11 mouse cellular contexts compared by ENCODE assay signal in the genomic region with DNA sequence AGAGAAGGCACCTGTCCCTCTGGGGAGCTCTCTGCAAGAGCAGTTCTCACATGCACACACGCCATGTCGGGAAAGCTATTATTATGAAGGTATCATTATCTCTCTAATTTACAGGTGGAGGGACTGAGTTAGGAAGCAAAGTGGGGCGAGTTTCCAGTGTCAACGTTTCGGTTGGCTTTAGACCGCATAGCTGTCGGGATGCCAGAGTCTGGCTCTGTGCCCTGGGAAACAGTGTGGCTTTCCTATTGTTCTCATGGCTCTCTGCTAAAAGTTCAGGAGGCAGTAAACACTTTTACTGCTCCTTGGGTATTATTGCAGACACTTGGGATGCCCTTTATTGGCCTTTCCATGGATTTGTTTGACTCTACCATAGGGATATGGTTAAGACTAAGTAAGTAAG.
A peak's percentile ranks its signal among the peaks of the same experiment; 100 is the strongest.
DNase-seq lines count a peak whose midpoint lies in the region; ATAC-seq lines count a peak whose summit lies in the region.
"Had no signal": no experiment of that assay in that cellular context is flagged by ENCODE, and none has a peak within 500 bp of the region (broad histone marks: within the 10 kb centered on the region; RNA-seq: fewer than 3 reads in every experiment).

No protein-coding gene starts in this region.

- H3K9me3 ChIP-seq in heart, embryonic 11.5 days (replicated peaks; ENCODE audit: control insufficient read depth, low read length), result no peaks in the 10 kb centered on the region

- no peak for ATAC-seq in heart, embryonic 11.5 days (replicated peaks; ENCODE audit: insufficient number of reproducible peaks, low FRiP score, low TSS enrichment)
- ATAC-seq: hindbrain, embryonic 16.5 days had no signal

- intact Hi-C loops in heart, postnatal 10 days (cut with DNase I), result no loop called here

- no peak overlapping the region for H3K9ac ChIP-seq in heart, embryonic 11.5 days (ENCODE audit: low read depth, low read length)

- no peaks in the 10 kb centered on the region for H3K27me3 ChIP-seq in heart, embryonic 11.5 days (ENCODE audit: control insufficient read depth, insufficient read depth, low read length)

- peaks cover 2% of the 10 kb centered on the region; the same call in 1 of the 2 replicates for H3K36me3 ChIP-seq in heart, embryonic 11.5 days (ENCODE audit: control insufficient read depth, insufficient read depth, low read length)

- H3K4me2 ChIP-seq in heart, embryonic 11.5 days, result no peak overlapping the region

- DNase-seq in heart, adult 11 months, result peak; percentile 95
- DNase-seq in lung, postnatal 10 days, result peak; percentile 11
- no peak for DNase-seq in lung, postnatal 4 days
- peak; percentile 44 to 49 for DNase-seq in heart, postnatal 10 days
- peak; percentile 36 to 64 for DNase-seq in kidney, postnatal 36 days
- no peak for DNase-seq in urinary bladder, postnatal 36 days (ENCODE audit: low spot score in 2 of 2)
- DNase-seq: adrenal gland, postnatal 14 days; gastrocnemius, postnatal 36 days had no signal

- WGBS in heart, embryonic 11.5 days (ENCODE audit: insufficient replicate concordance), result 76% methylated on average over 7 of the region's 7 CpGs

- no peak overlapping the region for H3K27ac ChIP-seq in heart, embryonic 11.5 days (ENCODE audit: low read depth, low read length)
- H3K27ac ChIP-seq: left cerebral cortex, adult 2 months had no signal

- H3K4me3 ChIP-seq in heart, embryonic 11.5 days (ENCODE audit: low read depth, low read length), result no peak overlapping the region
- H3K4me3 ChIP-seq: left cerebral cortex, adult 2 months had no signal

- H3K4me1 ChIP-seq in heart, embryonic 11.5 days (ENCODE audit: control insufficient read depth, insufficient read depth, low read length), result no peaks in the 10 kb centered on the region; the same call in 1 of the 2 replicates

Comparison
In these comparisons a context has a peak if more than half of its experiments do, and no peak if none do; other contexts are left out.
1. DNase-seq: peak in heart, adult 11 months (single experiment), lung, postnatal 10 days (single experiment), heart, postnatal 10 days (2 of 2) and kidney, postnatal 36 days (2 of 2); none in lung, postnatal 4 days (0 of 2) and urinary bladder, postnatal 36 days (0 of 2).